Mouse (Mus musculus) brain, embryonic 14.5 days (tissue): ENCODE data around the gene Atp9a.

ENCODE experiments used
- CTCF ChIP-seq: fragments of 200-500 bp; IDR thresholded peaks from 2 replicates; pipeline ENCODE4 v1.5.1; 2012; ENCODE audit warnings: inconsistent platforms, mild to moderate bottlenecking, moderate library complexity, borderline replicate concordance; ENCODE audit not compliant: insufficient read depth, insufficient read length; ENCODE audit errors: extremely low read depth
- POLR2A ChIP-seq: fragments of 200-500 bp; IDR thresholded peaks from 2 replicates; pipeline ENCODE4 v1.6.1; 2012; ENCODE audit warnings: mild to moderate bottlenecking, inconsistent platforms, borderline replicate concordance; ENCODE audit not compliant: poor library complexity, insufficient read depth, insufficient read length, severe bottlenecking; ENCODE audit errors: extremely low read depth

- TF ChIP-seq CTCF: no peak
- no peak for TF ChIP-seq POLR2A
Observed at GRCm38 (mm10) chr2:168737878-168738277, 4.3 kb downstream of the Atp9a start.
